Mouse (Mus musculus) intestine, embryonic 16.5 days (tissue): ENCODE measurements at regions not wholly inside any gene's neighbourhood (a gene's known extent, or its start where the extent isn't known, plus 50 kb on each side); places are given as distances from the start of the nearest gene placed in this dataset.
A peak's percentile ranks its signal among the peaks of the same experiment; 100 is the strongest.

Experiments used
- ATAC-seq: fragments of 200-750 bp; cut with Nextera tagmentation; 2 replicates; pipeline ENCODE4 v1.8.0; 2017; ENCODE audit warnings: moderate TSS enrichment, moderate library complexity
- H3K27ac ChIP-seq: fragments of 300-500 bp; sonication (generic); 2 replicates; pipeline ENCODE4 v1.5.1; 2014; ENCODE audit warnings: mild to moderate bottlenecking, low read length
- H3K27me3 ChIP-seq: fragments of 300-500 bp; sonication (generic); replicated peaks from 2 replicates; pipeline ENCODE4 v1.6.1; 2014; ENCODE audit warnings: low read length, control low read depth, mixed read lengths; ENCODE audit not compliant: control insufficient read depth, insufficient read depth
- H3K36me3 ChIP-seq: fragments of 300-500 bp; sonication (generic); 2 replicates; pipeline ENCODE4 v1.6.1; 2014; ENCODE audit warnings: low read length, control low read depth; ENCODE audit not compliant: control insufficient read depth, insufficient read depth
- H3K4me1 ChIP-seq: fragments of 300-500 bp; sonication (generic); 2 replicates; pipeline ENCODE4 v1.6.1; 2014; ENCODE audit warnings: low read length, control low read depth, mixed read lengths; ENCODE audit not compliant: control insufficient read depth, insufficient read depth
- H3K4me2 ChIP-seq: fragments of 300-500 bp; sonication (generic); 2 replicates; pipeline ENCODE4 v1.6.1; 2014; ENCODE audit warnings: low read depth, low read length, control low read depth
- H3K4me3 ChIP-seq: fragments of 300-500 bp; sonication (generic); 2 replicates; pipeline ENCODE4 v1.5.1; 2014; ENCODE audit warnings: mild to moderate bottlenecking, low read length
- H3K9ac ChIP-seq: fragments of 300-500 bp; sonication (generic); 2 replicates; pipeline ENCODE4 v1.6.1; 2014; ENCODE audit warnings: low read depth, low read length
- H3K9me3 ChIP-seq: fragments of 300-500 bp; sonication (generic); 2 replicates; pipeline ENCODE4 v1.6.1; 2016; ENCODE audit warnings: low read length, control low read depth; ENCODE audit not compliant: control insufficient read depth
- WGBS: fragments of 180-500 bp; shearing (Covaris S2); extraction: QIAGEN DNeasy Blood & Tissue Kit; methylation state at CpG from one replicate; pipeline ENCODE4 v1.1.7; 2014; 5-methylcytosine and 5-hydroxymethylcytosine counted together

DNA sequence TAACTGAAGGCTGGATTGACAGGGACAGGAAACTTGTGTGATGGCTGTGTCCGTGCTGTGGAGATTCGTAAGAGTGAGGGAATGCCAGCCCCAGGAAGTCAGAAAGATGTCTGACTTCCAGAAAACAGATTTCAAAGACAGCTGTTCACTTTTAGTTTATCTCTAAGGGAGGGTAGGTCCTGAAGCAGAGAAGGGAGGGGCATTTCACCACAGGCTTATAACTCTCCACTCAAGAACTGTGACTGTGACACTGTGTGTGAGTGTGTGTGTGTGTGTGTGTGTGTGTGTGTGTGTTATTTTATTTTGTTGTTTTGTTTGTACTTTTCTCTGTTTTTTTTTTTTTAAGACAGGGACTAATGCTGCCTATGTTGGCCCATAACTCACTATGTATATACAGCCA lies 109.1 kb upstream of the Sox5 start:
- no peak overlapping the region for H3K27ac ChIP-seq
- no peaks in the 10 kb centered on the region for H3K36me3 ChIP-seq
- H3K9me3 ChIP-seq: no peaks in the 10 kb centered on the region
- H3K4me2 ChIP-seq: no peak overlapping the region
- no peak overlapping the region for H3K4me3 ChIP-seq
- peaks cover 7% of the 10 kb centered on the region; the same call in 1 of the 2 replicates for H3K4me1 ChIP-seq
- ATAC-seq: no peak
- 24% methylated on average over 2 of the region's 2 CpGs for WGBS
- H3K9ac ChIP-seq: no peak overlapping the region
- H3K27me3 ChIP-seq: no peaks in the 10 kb centered on the region

DNA sequence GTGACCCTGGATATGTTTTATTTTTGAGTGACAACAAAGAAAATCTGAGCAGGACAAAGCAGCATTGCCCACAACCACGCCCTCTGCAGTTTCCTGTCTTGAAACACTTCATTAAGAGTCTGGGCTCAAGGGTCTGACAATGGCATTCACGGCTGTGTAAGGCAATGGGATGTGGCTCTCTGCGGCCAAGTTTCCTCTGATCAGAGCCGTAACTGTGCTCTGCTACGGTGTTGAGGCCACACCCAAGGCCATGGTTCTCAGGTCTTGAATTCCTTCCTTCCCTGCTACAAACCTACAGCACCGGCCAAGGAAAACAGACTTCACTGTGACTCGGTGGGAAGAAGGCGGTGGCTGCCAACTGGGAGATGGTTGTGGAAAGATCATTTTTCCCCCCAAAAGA lies 108.4 kb upstream of the Sox5 start:
- Histone ChIP-seq H3K27me3 (no peaks in the 10 kb centered on the region), H3K9ac (no peak overlapping the region), H3K4me2 (no peak overlapping the region), H3K36me3 (no peaks in the 10 kb centered on the region), H3K27ac (no peak overlapping the region), H3K4me3 (no peak overlapping the region), H3K4me1 (peaks cover 7% of the 10 kb centered on the region; the same call in 1 of the 2 replicates), H3K9me3 (no peaks in the 10 kb centered on the region)
- 49% methylated on average over 8 of the region's 8 CpGs for WGBS
- ATAC-seq: peak; percentile 28; the same call in 1 of the 2 replicates

DNA sequence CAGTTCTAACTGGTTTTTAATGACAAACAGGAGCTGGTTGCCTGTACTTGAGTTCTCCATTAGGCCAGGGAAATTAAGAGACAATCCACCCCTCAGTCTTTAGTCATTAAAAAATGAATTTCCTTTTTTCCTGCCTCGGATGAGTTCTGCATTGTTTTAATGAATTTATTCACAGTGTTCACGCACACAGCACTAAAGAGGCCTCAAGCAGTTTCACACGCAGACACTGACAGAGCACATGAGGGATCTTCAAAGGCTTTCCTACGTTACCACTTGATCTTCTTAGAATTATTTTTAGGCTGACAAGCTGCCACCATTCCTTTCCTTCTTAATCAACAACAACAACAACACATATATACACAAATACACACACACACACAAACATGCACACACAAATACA lies 101.3 kb upstream of the Sox5 start:
- H3K4me1 ChIP-seq: no peaks in the 10 kb centered on the region
- 74% methylated on average over 4 of the region's 4 CpGs for WGBS
- H3K4me3 ChIP-seq: no peak overlapping the region
- no peaks in the 10 kb centered on the region for H3K27me3 ChIP-seq
- H3K36me3 ChIP-seq: no peaks in the 10 kb centered on the region
- no peaks in the 10 kb centered on the region for H3K9me3 ChIP-seq
- no peak overlapping the region for H3K9ac ChIP-seq
- ATAC-seq: no peak
- H3K4me2 ChIP-seq: no peak overlapping the region
- H3K27ac ChIP-seq: no peak overlapping the region

DNA sequence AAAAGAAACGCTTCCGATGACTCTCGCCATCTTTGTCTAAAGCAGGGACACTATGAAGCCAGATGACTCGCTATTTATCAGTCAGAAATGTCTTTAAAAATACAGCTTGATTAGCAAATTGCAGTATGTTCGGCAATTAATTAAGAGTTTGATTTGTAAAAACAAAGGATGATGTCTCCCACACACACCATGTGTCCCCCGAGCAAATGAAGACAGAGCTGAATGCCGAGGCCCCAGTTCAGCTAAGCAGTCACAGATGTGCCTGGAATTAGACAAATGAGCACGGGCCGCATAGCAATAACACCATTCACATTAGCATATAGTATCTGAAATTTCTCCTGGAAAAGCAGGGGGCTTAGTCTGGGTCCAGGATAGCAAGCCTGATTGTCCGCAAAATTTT lies 98.3 kb upstream of the Sox5 start:
- Histone ChIP-seq H3K9me3 (no peaks in the 10 kb centered on the region), H3K4me1 (no peaks in the 10 kb centered on the region), H3K4me2 (no peak overlapping the region), H3K27ac (no peak overlapping the region), H3K27me3 (no peaks in the 10 kb centered on the region), H3K9ac (no peak overlapping the region), H3K4me3 (no peak overlapping the region), H3K36me3 (no peaks in the 10 kb centered on the region)
- whole genome bisulfite sequencing: 81% methylated on average over 10 of the region's 10 CpGs
- ATAC-seq: no peak

DNA sequence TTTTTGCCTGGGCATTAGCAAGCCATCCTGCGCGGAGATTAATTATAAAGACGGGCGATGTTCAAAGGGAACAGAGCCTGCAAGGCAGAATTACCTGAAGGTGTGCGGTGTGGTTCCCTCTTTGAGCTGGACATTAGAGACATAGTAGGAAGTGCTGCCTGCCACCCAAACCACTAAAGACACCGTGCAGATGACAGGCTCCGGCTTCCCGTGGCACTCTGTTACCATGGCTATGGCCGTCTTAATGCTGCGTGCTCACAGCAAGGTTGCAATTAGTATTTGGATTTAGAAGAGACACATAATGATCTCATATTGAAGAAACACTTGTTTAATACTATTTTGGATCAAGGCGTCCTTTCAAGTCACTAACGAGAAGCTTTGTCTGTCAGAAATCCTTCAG lies 95.0 kb upstream of the Sox5 start:
- no peak for ATAC-seq
- no peak overlapping the region for H3K4me3 ChIP-seq
- H3K4me2 ChIP-seq: no peak overlapping the region
- 86% methylated on average over 12 of the region's 12 CpGs for WGBS
- no peaks in the 10 kb centered on the region for H3K36me3 ChIP-seq
- H3K9me3 ChIP-seq: no peaks in the 10 kb centered on the region
- no peak overlapping the region for H3K9ac ChIP-seq
- H3K4me1 ChIP-seq: no peaks in the 10 kb centered on the region
- no peaks in the 10 kb centered on the region for H3K27me3 ChIP-seq
- no peak overlapping the region for H3K27ac ChIP-seq

DNA sequence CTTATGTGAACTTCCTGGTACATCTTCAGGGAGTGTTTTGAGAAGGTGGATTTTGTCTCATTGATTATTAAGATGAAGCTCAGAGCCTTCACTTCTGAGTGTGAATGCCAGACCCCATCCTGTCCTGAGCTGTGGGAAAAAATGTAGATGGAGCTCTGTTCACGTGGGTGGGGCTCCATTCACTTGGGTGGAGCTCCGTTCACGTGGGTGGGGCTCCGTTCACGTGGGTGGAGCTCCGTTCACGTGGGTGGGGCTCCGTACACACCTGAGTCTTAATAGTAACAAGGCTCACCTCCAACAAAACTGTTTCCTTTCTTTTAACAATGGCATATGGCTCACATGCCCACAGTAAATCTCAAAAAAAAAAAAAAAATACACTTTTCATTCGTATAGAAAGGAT lies 94.1 kb upstream of the Sox5 start:
- no peak overlapping the region for H3K27ac ChIP-seq
- no peaks in the 10 kb centered on the region for H3K4me1 ChIP-seq
- H3K9me3 ChIP-seq: no peaks in the 10 kb centered on the region
- no peak overlapping the region for H3K4me3 ChIP-seq
- no peak overlapping the region for H3K9ac ChIP-seq
- no peak overlapping the region for H3K4me2 ChIP-seq
- 43% methylated on average over 9 of the region's 9 CpGs for WGBS
- H3K36me3 ChIP-seq: no peaks in the 10 kb centered on the region
- no peak for ATAC-seq
- H3K27me3 ChIP-seq: no peaks in the 10 kb centered on the region

DNA sequence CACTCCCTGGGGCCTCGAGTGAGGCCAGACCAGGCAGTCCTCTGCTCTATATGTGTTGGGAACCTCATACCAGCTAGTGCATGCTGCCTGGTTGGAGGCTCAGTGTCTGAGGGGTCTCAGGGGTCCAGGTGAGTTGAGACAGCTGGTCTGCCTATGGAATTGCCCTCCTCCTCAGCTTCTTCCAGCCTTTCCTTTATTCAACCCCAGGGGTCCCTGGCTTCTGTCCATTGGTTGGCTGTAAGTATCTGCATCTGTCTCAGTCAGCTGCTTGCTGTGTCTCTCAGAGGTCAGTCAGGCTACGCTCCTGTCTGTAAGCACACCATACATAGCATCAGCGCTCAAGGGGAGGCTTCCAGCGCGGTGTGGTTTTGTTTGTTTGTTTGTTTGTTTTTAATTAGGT lies 92.5 kb upstream of the Sox5 start:
- no peak overlapping the region for H3K4me2 ChIP-seq
- no peaks in the 10 kb centered on the region for H3K9me3 ChIP-seq
- H3K27me3 ChIP-seq: no peaks in the 10 kb centered on the region
- no peaks in the 10 kb centered on the region for H3K4me1 ChIP-seq
- H3K9ac ChIP-seq: no peak overlapping the region
- H3K27ac ChIP-seq: no peak overlapping the region
- no peaks in the 10 kb centered on the region for H3K36me3 ChIP-seq
- WGBS: 75% methylated on average over 5 of the region's 5 CpGs
- H3K4me3 ChIP-seq: no peak overlapping the region
- no peak for ATAC-seq

DNA sequence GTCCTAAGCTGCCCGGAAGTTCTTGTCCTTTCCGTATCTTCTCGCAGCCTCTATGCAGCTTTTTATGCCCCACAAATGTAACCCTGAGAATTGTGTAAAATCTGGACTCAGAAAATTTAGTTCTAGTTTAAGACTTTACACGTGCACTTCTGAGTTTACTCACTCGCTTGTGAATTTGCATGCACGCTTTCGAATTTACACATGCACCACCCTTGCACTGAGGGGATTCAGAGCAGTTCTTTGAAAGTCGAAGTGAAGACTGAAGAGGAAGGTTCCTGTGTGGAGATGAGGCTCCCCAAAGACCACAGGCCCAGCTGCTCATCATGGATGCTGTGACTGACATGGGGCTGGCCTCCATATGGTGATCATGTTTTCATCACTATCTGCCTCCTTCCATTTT lies 89.2 kb upstream of the Sox5 start:
- Histone ChIP-seq H3K4me1 (no peaks in the 10 kb centered on the region), H3K4me2 (no peak overlapping the region), H3K9me3 (no peaks in the 10 kb centered on the region), H3K9ac (no peak overlapping the region), H3K36me3 (no peaks in the 10 kb centered on the region), H3K27ac (no peak overlapping the region), H3K27me3 (no peaks in the 10 kb centered on the region), H3K4me3 (no peak overlapping the region)
- ATAC-seq: no peak
- 94% methylated on average over 8 of the region's 8 CpGs for WGBS

DNA sequence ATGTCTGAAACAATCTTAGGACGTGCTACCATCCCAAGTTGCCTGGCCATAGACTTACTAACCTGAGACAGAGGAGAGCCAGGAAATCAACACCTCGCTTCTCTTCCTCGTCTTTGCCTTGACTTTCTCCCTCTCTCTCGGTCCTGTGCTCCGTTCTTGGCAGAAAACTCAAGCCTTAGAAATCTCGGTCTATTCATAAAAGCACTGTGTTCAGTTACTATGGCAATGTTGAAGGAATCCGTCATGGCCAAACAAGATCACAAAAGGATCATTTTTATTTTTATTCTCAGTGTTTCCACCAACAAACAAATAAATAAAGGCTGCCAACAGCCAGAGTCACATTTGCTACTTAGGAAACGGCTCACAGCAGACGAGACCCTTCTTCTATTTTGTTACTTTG lies 85.6 kb upstream of the Sox5 start:
- Histone ChIP-seq H3K4me3 (no peak overlapping the region), H3K27ac (no peak overlapping the region), H3K36me3 (no peaks in the 10 kb centered on the region), H3K4me2 (no peak overlapping the region), H3K27me3 (no peaks in the 10 kb centered on the region), H3K4me1 (no peaks in the 10 kb centered on the region), H3K9ac (no peak overlapping the region), H3K9me3 (no peaks in the 10 kb centered on the region)
- WGBS: 81% methylated on average over 9 of the region's 9 CpGs
- no peak for ATAC-seq

DNA sequence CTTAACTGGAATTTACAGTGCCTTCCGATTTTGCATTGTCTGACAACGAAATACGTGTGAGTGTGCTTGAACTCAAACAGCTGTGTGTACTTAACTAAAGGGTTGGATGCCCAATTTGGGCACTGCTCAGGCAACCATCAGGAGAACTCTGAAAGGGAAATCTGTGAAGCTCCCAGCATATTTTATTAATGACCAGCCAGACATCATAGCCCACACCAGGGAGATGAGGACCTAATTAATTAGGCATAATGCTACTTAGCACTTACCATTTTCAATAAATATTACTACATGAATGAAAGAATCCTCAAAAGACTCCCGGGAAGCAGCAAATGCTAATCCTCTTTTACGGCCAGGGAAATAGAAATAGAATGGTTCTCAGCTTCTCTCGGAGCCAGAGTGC lies 82.2 kb upstream of the Sox5 start:
- Histone ChIP-seq H3K27me3 (no peaks in the 10 kb centered on the region), H3K9ac (no peak overlapping the region), H3K9me3 (no peaks in the 10 kb centered on the region), H3K4me2 (no peak overlapping the region), H3K36me3 (no peaks in the 10 kb centered on the region), H3K4me1 (no peaks in the 10 kb centered on the region), H3K4me3 (no peak overlapping the region), H3K27ac (no peak overlapping the region)
- no peak for ATAC-seq
- 71% methylated on average over 6 of the region's 6 CpGs for WGBS
